Mouse (Mus musculus): ENCODE measurements around the gene Arl8b.

DNA sequence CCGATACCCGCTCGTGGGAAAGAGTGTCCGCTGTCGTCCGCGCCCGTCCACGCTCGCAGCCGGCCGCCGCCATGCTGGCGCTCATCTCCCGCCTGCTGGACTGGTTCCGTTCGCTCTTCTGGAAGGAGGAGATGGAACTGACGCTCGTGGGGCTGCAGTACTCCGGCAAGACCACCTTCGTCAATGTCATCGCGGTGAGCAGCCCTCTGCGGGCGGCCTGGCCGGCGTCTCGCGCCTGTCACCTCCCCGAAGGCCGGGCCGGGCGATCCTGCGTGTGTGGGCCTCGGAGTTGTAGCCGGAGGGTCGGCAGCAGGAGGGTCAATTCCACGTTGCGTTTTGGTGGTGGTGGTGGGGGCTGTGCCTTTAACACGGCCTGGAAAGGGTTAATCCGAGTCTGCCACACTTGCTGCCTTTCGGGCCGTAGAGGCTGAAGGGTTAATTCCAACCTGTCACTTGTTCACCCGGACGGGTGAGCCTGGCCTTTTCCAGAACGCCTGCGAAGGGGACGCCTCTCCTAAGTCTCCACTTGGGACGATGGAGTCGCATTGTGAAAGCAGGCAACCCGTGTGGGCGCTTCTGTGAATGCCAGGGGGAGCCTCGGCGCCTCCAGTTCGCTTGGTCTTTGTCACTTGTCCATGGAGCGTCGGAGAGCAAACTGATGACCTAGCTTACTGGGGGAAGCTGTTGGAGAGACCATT, 434 bp downstream of the Arl8b start:
- TF ChIP-seq POLR2A (IDR thresholded peaks at IDR 0.05; ENCODE audit: borderline replicate concordance, low read depth, low read length) (no peak), CTCF (IDR thresholded peaks at IDR 0.05; ENCODE audit: low read depth, low read length) (no peak)

All from bone marrow macrophage, adult 2 months (primary cell).